Mouse (Mus musculus) yolk sac, embryonic 10.5 days (tissue): Measurements from ENCODE around the gene Fam53b.
A peak's percentile ranks its signal among the peaks of the same experiment; 100 is the strongest.

Experiments used
- DNase-seq: peaks from one replicate; pipeline ENCODE4 v3.0.0-alpha.2; 2017; ENCODE audit warnings: low spot score

The Fam53b gene

DNA sequence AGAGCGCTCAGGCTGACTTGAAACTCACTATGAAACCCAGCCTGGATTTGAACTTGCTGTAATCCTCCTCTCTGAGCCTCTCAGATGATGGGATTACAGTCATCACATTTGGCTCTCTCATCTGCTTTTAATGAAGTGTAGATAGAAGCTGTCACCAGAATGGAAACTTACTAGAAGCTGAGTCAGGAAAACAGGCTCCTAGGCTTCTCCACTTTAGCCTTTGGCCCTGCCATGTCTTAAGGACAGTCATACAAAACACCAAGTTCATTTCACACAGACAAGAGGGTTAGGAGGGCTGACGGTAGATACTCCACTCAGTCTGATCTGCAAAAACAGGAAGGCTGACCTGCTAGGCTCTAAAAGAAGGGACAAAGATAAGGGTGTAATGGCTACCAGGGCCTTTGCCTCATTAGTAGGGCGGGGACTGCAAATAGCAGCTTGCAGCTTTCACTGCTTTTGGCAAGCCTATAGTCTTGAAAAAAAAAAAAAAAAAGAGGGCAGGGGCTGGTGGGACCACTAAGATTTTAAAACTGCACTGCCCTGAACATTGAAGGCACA, 48.0 kb downstream of the Fam53b start:
- DNase-seq = no peak

DNA sequence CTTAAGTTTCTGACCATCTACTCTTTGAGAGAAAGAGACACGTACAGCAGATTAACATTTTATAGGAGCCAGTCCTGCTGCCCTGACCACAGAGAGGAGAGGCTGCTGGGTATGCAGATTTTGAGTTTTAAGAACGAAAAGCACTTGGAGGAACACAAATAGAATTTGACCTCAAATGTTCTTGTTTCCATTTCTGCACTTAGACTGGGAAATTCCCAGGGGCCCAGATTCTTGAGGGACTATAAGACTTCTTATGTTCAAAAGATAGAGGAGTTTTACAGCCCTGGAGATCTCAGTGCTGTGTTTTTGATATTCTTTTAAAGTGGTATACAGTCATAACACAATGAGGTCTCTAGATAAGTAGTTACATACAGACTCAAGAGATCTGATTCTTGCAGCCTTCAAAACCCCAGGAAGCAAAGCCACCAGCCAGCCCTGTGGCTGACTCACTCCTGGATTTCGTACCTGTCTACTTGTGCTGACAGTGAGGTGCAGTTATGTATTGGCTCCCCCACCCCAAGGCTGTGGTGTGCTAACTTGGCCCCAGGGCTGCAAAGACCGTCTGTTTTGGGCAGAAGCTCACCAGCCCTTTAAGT, 48.7 kb downstream of the Fam53b start:
- no peak for DNase-seq

DNA sequence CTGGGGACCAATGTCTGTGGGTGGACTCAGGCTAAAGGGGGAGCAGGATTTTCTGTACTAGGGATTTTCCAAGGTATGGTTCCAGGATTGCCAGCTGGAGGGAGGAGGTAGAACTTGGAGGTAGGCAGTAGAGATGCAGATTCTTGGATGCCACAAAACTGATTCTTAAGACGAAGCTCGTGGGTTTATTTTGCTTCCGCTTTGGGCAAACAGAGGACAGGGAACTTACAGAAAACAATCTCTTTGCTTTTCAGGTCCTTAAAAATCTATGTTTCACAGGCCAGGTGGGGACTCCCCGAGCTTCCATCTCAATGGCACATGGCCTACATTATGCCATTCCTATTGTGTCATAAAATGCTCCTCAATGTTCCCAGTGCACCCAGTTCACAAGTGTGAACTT, 49.4 kb downstream of the Fam53b start:
- DNase-seq = no peak

DNA sequence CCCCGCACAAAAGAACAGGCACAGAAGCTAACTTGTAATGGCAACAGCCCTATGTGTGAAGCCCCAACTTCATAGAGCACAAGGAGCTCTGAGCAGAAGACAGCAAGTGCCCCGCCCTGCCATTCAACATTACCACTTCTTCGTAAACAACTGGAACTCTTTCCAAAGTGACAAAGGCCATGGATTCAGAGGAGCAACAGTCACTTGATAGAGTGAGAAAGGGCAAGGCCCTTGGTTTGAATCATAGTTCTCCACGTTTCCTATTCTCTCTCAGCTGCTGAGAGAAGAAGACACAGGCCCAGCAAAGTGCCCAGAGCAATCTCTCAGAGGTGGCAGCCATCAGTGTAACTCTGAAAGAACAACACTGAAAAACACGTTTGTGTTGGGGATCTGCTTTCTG, 49.8 kb downstream of the Fam53b start:
- no peak for DNase-seq

DNA sequence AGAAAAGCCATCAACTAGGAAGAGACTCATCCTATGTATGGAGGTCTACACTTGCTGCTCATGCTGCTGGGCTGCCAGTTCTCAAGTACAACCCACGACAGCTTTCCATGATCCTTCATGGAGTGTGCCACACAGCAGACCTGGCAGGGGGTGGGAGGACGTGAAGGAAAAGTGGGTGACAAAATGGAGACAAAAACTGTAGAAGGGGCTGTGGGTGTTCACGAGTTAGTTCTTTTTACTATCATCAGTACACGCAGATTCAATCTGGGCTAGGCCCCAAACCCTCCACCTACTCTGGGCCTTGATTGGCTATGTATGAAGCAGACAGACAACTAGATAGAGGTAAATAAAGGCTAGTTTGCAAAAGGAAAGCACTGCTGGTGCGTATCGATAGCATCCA, 50.3 kb downstream of the Fam53b start:
- no peak for DNase-seq

DNA sequence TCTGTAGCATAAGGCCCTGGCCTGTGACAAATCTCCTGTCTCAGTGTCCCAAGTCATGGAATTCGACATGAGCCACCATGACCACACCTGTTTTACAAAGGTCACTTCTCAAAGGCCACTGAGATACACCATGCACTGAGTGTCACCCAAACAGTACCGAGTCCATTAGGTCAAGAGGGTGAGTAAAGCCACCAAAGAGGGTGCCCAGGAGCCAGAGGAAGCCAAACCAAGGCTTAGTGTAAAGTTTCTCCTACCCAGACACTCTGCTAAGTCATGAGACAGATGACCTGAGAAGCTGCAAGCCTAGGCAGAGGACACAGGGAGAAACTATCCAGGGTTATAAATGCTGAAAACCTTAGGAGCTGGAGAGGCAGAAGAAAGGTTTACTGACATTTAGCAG, 52.3 kb downstream of the Fam53b start:
- DNase-seq = no peak

DNA sequence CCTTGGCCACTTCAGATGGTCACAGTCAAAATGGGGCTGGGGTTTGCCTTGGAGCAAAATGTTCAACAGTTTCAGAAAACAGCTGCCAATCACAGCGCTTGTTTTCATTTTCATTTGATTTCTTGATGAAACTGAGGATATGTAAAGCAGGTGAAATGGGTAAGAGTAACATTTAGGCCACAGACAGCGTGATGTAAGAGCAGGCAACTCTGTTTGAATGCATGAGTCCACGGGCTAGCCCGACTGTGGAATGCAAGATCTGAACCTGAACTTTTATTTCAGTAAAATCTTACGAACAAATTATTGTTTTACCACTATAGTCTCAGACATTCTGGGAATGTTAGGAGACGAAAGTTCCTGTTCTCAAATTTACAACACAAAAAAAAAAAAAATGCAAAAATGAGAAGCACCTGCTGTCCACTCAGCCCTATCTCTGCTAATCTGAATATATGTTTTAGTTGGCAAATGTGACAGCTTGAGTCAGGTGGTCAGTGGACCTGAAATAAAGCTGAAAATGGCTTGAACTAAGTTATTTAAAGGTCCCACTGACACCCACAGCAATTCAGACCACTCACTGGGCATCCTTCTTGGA, 53.0 kb downstream of the Fam53b start:
- DNase-seq = no peak

DNA sequence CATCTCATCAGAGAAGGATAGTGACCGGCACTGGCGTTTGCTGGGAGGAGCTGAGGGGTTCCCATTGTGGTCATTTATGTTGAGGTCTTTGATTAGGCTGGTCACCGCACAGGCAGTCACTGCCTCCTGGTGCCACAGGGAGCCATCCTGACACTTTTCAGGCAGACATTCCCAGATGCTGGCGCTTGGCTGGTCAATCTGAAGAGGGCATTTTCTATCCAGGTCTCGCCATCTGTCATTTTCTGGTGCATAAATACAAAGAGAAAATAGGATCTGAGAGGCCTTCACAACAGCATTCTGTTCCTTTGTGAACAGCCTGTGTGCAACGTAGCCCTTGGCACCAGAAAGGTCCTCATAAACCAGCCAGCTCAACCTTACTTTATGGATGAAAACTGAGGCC, 53.8 kb downstream of the Fam53b start:
- no peak for DNase-seq

DNA sequence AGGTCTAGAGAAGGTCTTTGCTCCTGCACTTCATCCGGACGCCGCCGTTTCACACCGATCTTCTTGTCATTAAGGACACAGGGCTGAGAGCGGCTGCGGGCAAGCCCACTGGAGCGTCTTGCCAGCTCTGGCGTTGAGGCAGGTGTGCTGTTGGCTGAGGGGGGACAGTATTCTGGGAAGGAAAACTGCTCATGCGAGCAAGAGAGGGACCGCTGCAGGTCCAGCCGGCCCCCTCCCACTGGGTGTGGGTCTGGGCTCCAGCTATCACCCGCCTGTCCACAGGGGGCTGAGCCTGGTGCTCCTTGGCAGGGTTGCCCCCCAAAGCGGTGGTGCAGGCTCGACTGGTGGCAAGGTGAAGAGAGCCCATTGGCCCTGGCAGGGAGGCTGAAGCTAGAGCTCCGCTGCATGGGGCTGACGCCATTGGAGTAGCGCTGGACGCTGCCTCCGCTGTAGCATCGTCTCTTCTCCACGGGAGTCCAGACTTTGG, 54.2 kb downstream of the Fam53b start:
- DNase-seq = no peak

DNA sequence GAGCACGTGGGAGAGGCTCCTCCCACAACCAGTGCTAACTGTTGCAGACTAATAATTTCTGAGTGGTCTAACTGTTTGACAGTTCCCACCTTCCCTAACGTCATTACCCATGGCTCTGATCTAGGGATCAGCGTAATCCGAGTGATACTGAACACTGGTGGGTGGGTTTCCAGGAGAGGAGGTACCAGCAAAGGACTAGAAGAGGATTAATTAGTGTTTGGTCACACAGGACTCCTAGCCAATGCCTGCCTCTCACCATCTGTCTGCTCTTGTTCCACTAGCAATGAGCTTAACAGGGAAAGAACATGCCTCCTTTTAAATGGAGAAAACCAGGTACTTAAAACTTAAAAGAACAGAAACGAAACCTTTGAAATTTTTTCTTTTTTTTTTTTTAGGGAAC, 54.8 kb downstream of the Fam53b start:
- no peak for DNase-seq

DNA sequence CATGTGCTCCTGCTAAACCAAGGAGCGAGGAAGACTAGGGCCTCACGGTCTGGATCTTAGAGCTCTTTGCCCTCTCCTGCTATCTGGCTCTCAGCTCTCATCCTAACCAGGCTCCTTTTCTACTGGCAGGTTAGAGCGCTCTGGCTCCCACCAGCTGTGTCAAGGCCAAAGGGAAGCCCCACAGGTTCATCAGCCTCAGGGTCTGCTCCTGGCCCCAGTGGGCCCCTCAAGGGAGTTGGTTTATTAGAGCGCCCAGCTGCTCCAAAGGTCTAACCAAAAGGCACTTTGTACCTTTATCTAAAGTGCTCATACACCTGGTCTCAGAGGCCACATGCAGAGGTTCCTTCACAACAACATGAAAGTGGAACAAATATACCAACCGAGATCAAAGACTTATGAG, 57.4 kb downstream of the Fam53b start:
- DNase-seq = no peak

DNA sequence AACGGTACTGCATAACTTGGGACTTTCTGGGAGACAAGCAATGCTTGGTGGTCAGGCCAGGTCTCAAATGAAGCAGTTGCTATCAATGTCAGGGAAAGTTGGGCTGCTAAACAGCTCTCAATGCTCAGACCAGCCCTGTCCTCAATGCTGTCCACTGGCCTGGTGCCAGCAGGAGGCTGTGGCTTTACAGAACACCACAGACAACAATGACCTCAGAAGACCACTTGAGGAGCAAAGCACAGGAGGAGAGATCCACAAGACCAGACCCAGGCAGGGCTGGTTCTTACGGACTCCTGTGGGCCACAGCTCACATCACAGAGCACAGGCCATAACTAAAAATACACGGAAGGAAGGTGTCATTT, 59.3 kb downstream of the Fam53b start:
- DNase-seq = no peak

DNA sequence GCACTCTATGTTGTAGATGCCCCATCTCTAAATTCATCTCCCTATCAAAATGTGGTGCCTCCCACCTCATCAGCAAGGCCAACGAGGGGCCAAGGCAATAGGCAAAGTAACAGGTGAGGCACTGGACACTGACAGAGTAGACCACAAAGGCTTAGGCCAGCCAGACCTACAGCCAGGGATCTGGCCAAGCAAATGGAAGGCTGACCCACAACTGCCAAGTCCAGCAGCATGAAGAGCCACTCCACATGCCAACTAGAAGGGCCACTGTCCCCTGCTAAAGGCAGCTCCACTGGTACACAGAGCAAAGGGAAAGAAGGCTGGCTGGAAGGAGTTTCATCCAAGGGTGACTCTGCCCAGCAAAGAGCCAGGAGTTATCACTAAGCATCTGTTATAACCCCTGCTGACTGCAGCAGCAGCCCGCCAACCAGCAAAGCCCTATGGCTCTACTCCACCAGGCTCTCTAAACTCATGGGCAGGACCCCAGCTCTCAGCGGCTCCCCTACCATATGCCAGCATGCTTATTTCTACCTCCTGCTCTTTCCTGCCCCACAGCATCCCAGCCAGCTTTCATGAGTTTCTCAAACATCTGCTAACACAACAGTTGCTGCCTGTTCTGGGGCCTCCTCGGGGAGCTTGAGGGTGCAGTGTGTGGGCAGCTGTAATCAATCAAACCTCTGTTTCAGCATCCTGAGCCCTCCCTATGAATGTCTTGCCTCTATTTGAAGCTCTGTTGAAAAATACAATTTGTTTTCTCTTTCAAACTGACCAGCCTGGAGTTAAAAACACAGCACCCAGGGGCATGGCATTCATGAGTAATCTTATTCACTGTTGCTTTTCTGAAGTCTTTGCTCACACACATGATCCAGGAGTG, 59.9 kb downstream of the Fam53b start:
- DNase-seq = no peak

DNA sequence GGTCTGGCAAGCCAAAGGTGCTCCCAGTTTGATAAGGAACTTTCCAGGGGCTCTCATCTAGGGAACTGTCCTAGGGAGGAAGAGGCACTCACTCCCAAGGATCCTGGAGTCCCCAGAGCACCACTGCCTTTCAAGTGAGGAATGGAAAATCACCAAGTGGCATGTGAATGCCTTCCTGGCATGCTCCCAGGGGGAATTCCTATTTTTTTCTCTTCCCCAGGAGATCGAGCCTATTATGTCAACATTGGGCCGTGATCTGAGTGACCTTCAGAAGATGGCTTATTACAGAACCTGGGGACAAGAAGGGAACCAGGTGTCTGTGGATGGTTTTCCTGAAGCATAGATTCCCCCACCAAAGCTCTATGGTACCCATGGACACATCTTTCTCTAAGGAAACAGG, 62.0 kb downstream of the Fam53b start:
- DNase-seq = no peak

DNA sequence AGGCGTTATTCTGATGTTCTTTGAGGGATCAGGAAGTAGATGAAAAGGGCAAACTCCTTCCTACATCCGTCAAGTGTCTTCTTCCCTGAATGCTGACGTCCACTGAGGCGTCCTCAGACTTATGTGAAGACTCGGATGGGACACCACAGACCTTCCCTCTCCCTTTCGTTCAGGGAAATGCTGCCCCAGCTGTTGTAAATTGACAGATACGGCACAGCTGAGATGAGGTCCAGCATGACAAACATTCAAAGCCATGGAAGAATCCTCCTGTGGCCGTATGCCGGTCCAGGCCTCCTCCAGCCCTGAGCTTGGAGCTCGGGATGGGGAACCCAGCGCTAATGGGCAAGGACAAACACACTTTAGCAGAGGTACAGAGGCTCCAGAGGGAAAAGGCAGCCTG, 64.2 kb downstream of the Fam53b start:
- no peak for DNase-seq

DNA sequence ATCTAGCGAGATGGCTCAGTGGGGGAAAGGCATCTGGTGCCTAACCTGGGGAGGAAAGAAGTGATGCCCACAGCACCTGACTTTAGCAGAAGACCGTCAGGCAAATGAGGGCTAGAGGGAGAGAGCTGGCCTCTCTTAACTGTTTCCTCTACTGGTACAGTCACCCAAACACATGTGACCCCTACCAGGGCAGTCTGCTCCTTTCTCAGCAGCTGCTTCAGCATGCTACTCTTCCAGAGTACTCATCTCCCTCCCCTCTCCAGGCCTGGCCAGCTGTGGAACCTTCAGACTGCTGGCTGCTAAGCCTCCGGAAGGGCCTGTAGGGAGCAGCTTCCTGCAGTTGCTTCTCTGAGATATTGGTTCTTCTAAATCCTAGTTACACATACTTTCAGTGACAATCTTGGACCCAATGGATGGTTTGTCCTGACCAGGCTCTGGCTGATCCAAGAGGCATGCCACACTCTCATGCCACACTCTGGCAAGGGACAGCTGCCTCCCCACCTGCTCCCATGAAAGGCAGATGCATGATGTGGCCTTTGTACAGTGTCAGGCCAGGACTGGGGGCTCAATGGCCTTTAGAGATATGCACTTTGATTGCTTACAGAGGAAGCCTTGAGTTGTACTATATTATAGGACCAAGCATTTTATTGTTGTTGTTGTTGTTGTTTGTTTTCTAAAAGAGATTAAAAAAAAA, 65.5 kb downstream of the Fam53b start:
- DNase-seq = no peak

DNA sequence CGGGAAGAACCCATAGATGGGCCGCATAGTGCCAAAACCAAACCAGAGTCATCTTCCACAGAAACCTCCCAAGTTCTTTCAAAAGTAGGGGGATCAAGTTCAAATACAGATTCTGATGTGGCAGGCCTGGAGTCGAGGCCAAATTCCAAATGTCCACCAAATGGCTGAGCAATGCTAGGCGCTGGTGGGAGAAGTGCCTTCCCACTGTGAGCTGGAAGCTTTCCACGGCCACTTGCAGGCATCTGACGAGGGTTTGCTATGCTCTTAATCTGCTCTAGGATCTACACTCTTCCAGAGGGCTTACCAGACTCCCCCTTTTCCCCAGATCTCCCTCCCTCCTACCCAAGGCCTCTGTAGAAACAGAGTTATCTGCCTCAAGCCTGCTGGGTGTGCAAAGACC, 66.6 kb downstream of the Fam53b start:
- no peak for DNase-seq

DNA sequence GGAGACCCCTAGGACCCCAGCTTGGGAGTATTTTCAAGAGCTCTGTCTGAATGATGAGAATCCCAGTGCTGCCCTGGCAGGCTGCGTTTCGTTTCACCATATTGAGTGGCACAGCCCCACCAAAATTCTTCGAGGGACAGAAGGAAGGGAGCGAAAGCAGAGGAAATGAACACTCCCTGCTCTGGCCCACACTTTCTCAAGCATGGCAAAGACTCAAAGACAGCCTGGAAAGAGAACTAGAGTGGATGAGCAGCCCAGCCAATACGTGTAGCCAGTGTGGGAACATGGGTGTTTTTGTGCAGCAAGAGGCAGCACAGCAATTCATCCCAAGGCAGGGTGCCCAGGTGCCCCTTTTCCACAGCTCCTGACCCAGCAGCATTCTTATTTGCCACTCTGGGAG, 70.8 kb downstream of the Fam53b start:
- no peak for DNase-seq

DNA sequence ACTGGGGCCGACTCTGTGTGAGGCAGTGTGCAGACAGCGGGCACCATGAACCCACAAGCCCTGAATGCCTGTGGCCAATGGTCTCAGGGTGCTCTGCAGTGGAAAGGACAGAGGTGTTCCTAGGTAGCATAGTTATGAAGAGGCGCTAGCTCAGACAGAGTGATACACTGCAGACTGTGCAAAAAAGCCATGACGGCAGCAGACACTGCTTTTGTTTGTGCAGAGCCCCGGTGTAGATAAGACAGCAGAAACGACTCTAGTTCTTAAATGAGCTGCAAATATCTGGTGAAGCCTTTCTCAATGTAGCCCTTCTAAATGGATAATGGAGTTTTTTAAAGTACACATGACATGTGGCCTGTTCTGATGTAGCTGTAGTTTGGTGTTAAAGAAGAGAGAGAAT, 73.9 kb downstream of the Fam53b start:
- DNase-seq = no peak

DNA sequence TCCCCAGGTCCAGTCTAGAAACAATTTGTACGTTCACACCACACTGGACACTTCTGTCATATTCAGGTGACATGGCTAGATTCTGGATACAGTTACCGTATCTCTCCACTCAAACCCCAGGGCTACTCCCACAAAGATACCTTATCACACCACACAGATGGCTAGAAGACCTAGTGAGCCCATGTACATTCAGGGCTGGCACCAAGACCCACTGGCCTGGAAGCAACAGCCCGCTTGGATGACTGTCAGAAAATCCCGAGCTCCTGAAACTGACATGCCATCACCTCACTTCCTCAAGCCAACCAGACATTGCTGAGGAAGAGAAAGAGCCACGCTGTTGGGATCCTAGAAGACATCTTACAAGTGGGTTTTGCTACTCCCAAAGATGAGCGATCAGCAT, 74.8 kb downstream of the Fam53b start:
- no peak for DNase-seq

DNA sequence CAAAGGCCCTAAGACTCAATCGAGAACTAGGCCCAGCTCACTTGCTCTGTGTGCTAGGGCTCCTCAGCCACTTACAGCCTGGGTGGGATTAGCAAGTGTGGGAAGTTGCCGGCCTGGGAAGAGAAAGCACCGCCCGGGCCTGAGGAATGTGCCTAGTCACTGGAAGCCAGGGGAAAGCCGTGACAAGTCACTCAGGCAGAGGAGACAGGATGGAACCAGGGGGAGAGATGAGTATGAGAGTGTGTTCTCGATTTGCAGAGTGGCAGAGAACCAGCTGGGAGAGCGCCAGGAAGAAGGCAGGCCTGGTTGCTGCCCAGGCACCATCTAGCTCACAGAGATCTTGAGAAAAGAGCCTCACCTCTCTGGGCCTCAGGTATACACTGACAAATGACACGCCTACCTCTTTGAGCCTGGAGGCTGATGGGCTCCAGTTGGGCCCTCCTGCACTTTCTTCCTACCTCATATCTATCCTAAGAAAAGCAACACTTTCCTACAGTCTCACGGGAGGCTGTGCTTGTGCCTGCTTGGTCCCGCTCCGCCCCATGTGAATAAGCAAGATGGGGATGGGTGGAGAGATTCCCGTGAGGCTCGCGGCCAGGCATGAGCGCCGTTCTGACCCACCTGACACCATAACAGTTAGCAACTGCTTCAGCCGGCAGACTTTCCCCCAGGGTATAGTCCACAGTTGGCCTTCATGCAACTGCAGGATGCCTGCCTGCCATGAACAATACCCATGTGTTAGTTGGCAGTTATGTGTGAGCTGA, 77.4 kb downstream of the Fam53b start:
- DNase-seq = peak; percentile 56

DNA sequence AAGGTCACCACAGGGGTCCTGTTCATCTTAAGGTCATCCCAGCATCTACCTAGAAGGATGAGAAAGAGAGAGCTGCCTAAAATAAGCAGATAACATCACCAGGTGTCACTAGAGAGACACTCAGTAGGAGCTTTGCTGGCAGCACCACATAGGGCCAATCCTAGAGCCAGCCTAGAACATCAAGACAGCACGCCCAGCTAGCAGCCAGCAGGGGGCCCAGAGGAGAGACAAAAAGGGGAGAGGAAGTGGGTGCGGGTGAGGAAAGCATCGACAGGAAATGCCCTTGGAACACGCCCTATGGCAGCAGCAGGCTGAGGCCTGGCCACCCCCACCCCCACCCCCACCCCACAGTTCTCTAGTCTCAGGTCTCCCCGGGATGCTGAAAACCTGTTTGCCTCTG, 78.5 kb downstream of the Fam53b start:
- DNase-seq = peak; percentile 45
